Mouse (Mus musculus) cortical plate, adult 2 months (tissue): ENCODE data around the gene Prkar1b.

ENCODE experiments used
- CTCF ChIP-seq: fragments of 200-500 bp; IDR thresholded peaks from 2 replicates; pipeline ENCODE4 v1.5.1; 2011; ENCODE audit warnings: mild to moderate bottlenecking, control low read depth, low read length; ENCODE audit not compliant: insufficient read depth; ENCODE audit errors: extremely low read depth
- POLR2A ChIP-seq: fragments of 200-500 bp; IDR thresholded peaks from 2 replicates; pipeline ENCODE4 v1.6.1; 2011; ENCODE audit warnings: mild to moderate bottlenecking, low read length, control low read depth; ENCODE audit not compliant: insufficient read depth; ENCODE audit errors: extremely low read depth

DNA sequence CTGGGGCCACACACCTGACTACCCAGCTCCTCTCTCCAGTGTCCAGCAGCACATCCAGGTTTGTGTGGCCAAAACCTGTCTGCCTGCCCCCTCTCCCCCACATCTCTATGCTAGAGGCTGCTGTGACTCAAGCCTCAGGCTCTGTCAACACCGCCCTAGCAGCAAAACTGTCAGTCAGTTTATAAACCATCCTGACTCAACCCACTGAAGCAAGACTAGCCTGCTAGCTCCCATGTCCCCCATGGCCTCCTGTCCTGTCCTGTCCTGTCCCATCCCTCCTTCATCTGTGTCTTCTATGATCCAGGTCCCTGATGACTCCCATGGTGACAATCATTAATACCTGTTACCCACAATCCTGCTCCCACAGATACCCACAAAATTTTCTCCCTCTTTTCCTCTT, 59.6 kb downstream of the Prkar1b start:
- TF ChIP-seq POLR2A (no peak), CTCF (no peak)
